25 mouse cellular contexts compared by ENCODE assay signal in genomic region chr11:91216158-91216557, GRCm38 (mm10).
"Had no signal": no experiment of that assay in that cellular context is flagged by ENCODE, and none has a peak within 500 bp of the region (broad histone marks: within the 10 kb centered on the region; RNA-seq: fewer than 3 reads in every experiment).

No protein-coding gene starts in this region.

- H3K4me3 ChIP-seq: gastrocnemius, adult 2 months; heart, embryonic 10.5 days; heart, embryonic 12.5 days; hindbrain, embryonic 15.5 days; intestine, embryonic 15.5 days; layer of hippocampus, adult 2 months; left cerebral cortex, adult 2 months; limb, embryonic 10.5 days; limb, embryonic 12.5 days; liver, embryonic 13.5 days; liver, embryonic 15.5 days had no signal

- H3K9me3 ChIP-seq: heart, embryonic 10.5 days; heart, embryonic 12.5 days; hindbrain, embryonic 15.5 days; intestine, embryonic 15.5 days; limb, embryonic 10.5 days; limb, embryonic 12.5 days; liver, embryonic 13.5 days; liver, embryonic 15.5 days had no signal

- DNase-seq: gastrocnemius, adult 2 months; gastrocnemius, postnatal 10 days; gastrocnemius, postnatal 25 days; heart, adult 18-20 months; heart, postnatal 10 days; heart, postnatal 4 days; kidney, adult 18-20 months; kidney, adult 8-10 months; kidney, postnatal 10 days; kidney, postnatal 25 days; kidney, postnatal 4 days; liver; liver, embryonic 13.5 days had no signal

- H3K9ac ChIP-seq: heart, embryonic 12.5 days; hindbrain, embryonic 15.5 days; intestine, embryonic 15.5 days; limb, embryonic 12.5 days; liver, embryonic 13.5 days; liver, embryonic 15.5 days had no signal

- H3K27ac ChIP-seq: gastrocnemius, adult 2 months; heart, embryonic 10.5 days; hindbrain, embryonic 15.5 days; intestine, embryonic 15.5 days; layer of hippocampus, adult 2 months; left cerebral cortex, adult 2 months; limb, embryonic 10.5 days; limb, embryonic 12.5 days; liver, embryonic 13.5 days; liver, embryonic 15.5 days had no signal

- H3K4me2 ChIP-seq: heart, embryonic 12.5 days; hindbrain, embryonic 15.5 days; intestine, embryonic 15.5 days; limb, embryonic 12.5 days; liver, embryonic 11.5 days; liver, embryonic 13.5 days; liver, embryonic 15.5 days had no signal

- ATAC-seq: inflammation-experienced regulatory T-cells, adult 6 months; intestine, embryonic 15.5 days; intestine, postnatal 0 days had no signal

- H3K36me3 ChIP-seq: heart, embryonic 10.5 days; heart, embryonic 12.5 days; hindbrain, embryonic 15.5 days; intestine, embryonic 15.5 days; limb, embryonic 10.5 days; limb, embryonic 12.5 days; liver, embryonic 13.5 days; liver, embryonic 15.5 days had no signal

- H3K4me1 ChIP-seq: heart, embryonic 10.5 days; heart, embryonic 12.5 days; hindbrain, embryonic 15.5 days; intestine, embryonic 15.5 days; limb, embryonic 10.5 days; limb, embryonic 12.5 days; liver, embryonic 13.5 days; liver, embryonic 15.5 days had no signal

- H3K27me3 ChIP-seq: heart, embryonic 12.5 days; hindbrain, embryonic 15.5 days; intestine, embryonic 15.5 days; limb, embryonic 12.5 days; liver, embryonic 13.5 days; liver, embryonic 15.5 days had no signal
